Mouse (Mus musculus) MEL (cell line): Measurements from ENCODE around the gene Padi2.

Experiments
- EP300 ChIP-seq, 2 experiments: IDR thresholded peaks; 2 replicates each; pipeline ENCODE4 v1.6.1; 2011; ENCODE audit warnings: improper control_type of control experiment in 2 of 2, low read length in 2 of 2, low read depth in 1 of 2, mild to moderate bottlenecking in 1 of 2
- POLR2A ChIP-seq, 2 experiments: IDR thresholded peaks; 2 replicates each; pipeline ENCODE4 v1.6.1; 2011 to 2012; ENCODE audit warnings: low read length in 2 of 2, mild to moderate bottlenecking in 2 of 2, control low read depth in 1 of 2, improper control_type of control experiment in 1 of 2, low read depth in 1 of 2, moderate library complexity in 1 of 2; ENCODE audit not compliant: control insufficient read depth in 1 of 2, insufficient read depth in 1 of 2, poor library complexity in 1 of 2

GRCm38 (mm10) chr4:140944356-140944755 lies 38.2 kb downstream of the Padi2 start:
- TF ChIP-seq POLR2A (IDR thresholded peaks at IDR 0.05; ENCODE audit: control insufficient read depth in 1 of 2, insufficient read depth in 1 of 2, low read depth in 1 of 2, low read length in 2 of 2, poor library complexity in 1 of 2) (no peak), EP300 (IDR thresholded peaks at IDR 0.05; ENCODE audit: low read depth in 1 of 2, low read length in 2 of 2) (no peak)
